Mouse (Mus musculus): ENCODE results near the gene Tshz2. TPM values are rescaled to one million over a fixed set of nuclear protein-coding genes. Genes with fewer than 3 reads are reported as not detected.

Tshz2 gene
- total RNA-seq, 1 experiment from 2014 or later, result not detected

DNA sequence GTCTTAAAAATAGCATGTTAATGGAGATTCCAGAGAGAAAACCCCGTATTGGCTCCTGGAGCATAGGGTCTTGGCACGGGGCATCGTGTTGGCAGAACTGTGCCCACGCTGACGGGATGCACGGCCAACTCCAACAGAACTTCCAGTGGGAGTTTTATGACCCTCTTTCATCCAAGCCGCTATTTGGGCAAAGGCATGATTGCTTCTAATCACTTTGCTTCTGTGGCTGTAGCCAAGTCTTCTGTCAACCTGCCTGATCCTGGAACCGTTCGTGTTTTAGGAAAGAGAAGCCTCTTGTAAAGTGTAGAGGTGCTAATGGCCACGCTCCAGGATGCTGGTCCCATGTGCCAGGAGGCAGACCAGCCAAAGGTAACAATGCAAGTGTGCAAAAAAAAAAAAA lies 350.1 kb downstream of the Tshz2 start:
- no peak for ATAC-seq (replicated peaks in 1 of 2; ENCODE audit: insufficient read depth in 1 of 2, low FRiP score in 2 of 2, low TSS enrichment in 1 of 2, low read depth in 1 of 2, poor library complexity in 2 of 2, severe bottlenecking in 2 of 2)

- ATAC-seq (replicated peaks in 1 of 2; ENCODE audit: insufficient read depth in 1 of 2, low FRiP score in 2 of 2, low TSS enrichment in 1 of 2, low read depth in 1 of 2, poor library complexity in 2 of 2, severe bottlenecking in 2 of 2), result no peak
Measured at GRCm38 (mm10) chr2:169987186-169987585, 354.4 kb downstream of the Tshz2 start.

GRCm38 (mm10) chr2:169989186-169989585 lies 356.4 kb downstream of the Tshz2 start:
- no peak for ATAC-seq (replicated peaks in 1 of 2; ENCODE audit: insufficient read depth in 1 of 2, low FRiP score in 2 of 2, low TSS enrichment in 1 of 2, low read depth in 1 of 2, poor library complexity in 2 of 2, severe bottlenecking in 2 of 2)

- no peak for ATAC-seq (replicated peaks in 1 of 2; ENCODE audit: insufficient read depth in 1 of 2, low FRiP score in 2 of 2, low TSS enrichment in 1 of 2, low read depth in 1 of 2, poor library complexity in 2 of 2, severe bottlenecking in 2 of 2)
Measured at GRCm38 (mm10) chr2:169990991-169991390, 358.2 kb downstream of the Tshz2 start.

- no peak for ATAC-seq (replicated peaks in 1 of 2; ENCODE audit: insufficient read depth in 1 of 2, low FRiP score in 2 of 2, low TSS enrichment in 1 of 2, low read depth in 1 of 2, poor library complexity in 2 of 2, severe bottlenecking in 2 of 2)
Measured at GRCm38 (mm10) chr2:169995987-169996386, 363.2 kb downstream of the Tshz2 start.

- ATAC-seq (replicated peaks in 1 of 2; ENCODE audit: insufficient read depth in 1 of 2, low FRiP score in 2 of 2, low TSS enrichment in 1 of 2, low read depth in 1 of 2, poor library complexity in 2 of 2, severe bottlenecking in 2 of 2), result no peak
Measured at GRCm38 (mm10) chr2:169996501-169997237, 363.9 kb downstream of the Tshz2 start.

DNA sequence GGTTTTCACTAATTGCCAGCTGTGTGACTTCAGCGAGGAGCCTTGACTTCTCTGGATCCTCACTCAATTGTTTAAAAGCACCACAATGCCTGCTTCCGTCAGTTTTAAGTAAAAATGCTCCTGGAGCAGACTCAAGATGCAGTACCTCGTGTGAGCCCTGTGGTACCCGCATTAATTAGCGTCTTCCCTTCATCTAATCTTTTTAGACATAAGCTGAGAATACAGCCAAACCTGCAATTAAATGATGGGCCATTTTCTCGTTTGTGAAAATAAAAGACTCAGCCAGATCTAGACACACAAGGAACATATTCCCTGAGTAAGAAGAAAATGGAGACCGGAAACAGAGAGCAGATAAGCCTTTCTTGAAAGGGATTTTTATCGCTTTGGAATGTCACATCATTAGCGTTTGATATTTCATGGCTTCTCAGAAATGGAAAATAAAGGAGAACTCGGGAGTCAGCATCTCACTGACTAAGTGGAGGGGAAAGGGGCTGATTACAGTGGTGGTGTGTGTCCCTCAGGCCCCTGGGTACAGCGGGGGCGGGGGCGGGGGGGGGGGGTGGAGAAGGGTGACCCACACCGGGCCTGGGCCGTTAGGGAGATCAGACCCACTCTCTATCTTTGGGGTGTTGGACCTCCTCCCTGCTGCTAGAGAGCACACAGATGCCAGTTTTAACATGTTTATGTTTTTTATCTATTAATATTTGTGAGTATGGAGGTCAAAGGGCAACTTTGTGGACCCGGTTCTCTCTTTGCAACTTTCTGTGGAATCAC lies 364.6 kb downstream of the Tshz2 start:
- ATAC-seq (replicated peaks in 1 of 2; ENCODE audit: insufficient read depth in 1 of 2, low FRiP score in 2 of 2, low TSS enrichment in 1 of 2, low read depth in 1 of 2, poor library complexity in 2 of 2, severe bottlenecking in 2 of 2), result no peak

- ATAC-seq (replicated peaks in 1 of 2; ENCODE audit: insufficient read depth in 1 of 2, low FRiP score in 2 of 2, low TSS enrichment in 1 of 2, low read depth in 1 of 2, poor library complexity in 2 of 2, severe bottlenecking in 2 of 2), result no peak
Measured at GRCm38 (mm10) chr2:169998878-169999337, 366.1 kb downstream of the Tshz2 start.

GRCm38 (mm10) chr2:170002594-170003504 lies 370.0 kb downstream of the Tshz2 start:
- ATAC-seq (replicated peaks in 1 of 2; ENCODE audit: insufficient read depth in 1 of 2, low FRiP score in 2 of 2, low TSS enrichment in 1 of 2, low read depth in 1 of 2, poor library complexity in 2 of 2, severe bottlenecking in 2 of 2), result peak in 1 of 2 experiments; percentile 36; a peak in 1 of 4 replicates

DNA sequence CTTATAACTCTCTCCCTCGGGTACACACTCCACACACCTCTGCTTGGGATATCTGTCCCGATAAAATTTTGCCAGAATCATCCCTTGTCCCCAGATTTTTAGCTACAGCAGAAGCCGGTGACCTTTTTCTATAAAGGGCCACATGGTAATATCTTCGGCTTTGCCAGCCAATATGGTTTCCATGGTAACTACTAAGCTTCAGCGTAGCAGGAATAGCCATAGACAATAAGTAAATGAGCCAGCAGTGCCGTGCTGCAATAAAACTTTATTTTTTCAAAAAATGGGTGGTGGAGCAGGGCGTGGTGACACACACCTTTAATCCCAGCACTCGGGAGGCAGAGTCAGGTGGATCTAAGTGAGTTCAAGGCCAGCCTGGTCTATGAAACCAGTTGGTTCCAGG lies 370.9 kb downstream of the Tshz2 start:
- no peak for ATAC-seq (replicated peaks in 1 of 2; ENCODE audit: insufficient read depth in 1 of 2, low FRiP score in 2 of 2, low TSS enrichment in 1 of 2, low read depth in 1 of 2, poor library complexity in 2 of 2, severe bottlenecking in 2 of 2)

- ATAC-seq (replicated peaks in 1 of 2; ENCODE audit: insufficient read depth in 1 of 2, low FRiP score in 2 of 2, low TSS enrichment in 1 of 2, low read depth in 1 of 2, poor library complexity in 2 of 2, severe bottlenecking in 2 of 2), result no peak
Measured at GRCm38 (mm10) chr2:170006829-170007228, 374.0 kb downstream of the Tshz2 start.

DNA sequence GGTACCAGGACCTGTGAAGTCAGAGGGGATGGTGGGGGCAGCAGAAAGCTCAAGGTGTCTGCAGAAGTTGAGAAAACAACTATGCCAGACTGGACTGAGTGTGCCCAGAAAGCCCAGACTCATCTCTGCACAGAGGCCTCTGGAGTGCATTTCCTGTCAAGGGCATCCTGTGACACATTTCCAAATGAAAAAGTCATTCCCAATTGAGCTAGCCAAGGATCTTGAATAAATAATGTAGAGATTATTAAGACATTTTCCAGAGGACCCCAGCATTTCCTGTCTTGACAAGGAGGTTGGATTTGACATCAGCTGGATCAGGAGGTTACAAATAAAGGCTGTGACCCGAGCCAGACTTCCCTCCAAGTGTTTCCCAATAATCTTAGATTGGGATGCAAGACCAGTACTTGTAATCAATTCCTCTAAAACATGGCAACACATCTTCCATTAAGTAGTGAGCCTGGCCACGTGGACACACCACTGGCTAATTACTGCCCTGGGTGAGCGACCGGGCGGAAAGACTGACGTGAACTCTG lies 374.7 kb downstream of the Tshz2 start:
- no peak for ATAC-seq (replicated peaks in 1 of 2; ENCODE audit: insufficient read depth in 1 of 2, low FRiP score in 2 of 2, low TSS enrichment in 1 of 2, low read depth in 1 of 2, poor library complexity in 2 of 2, severe bottlenecking in 2 of 2)

- ATAC-seq (replicated peaks in 1 of 2; ENCODE audit: insufficient read depth in 1 of 2, low FRiP score in 2 of 2, low TSS enrichment in 1 of 2, low read depth in 1 of 2, poor library complexity in 2 of 2, severe bottlenecking in 2 of 2), result no peak
Measured at GRCm38 (mm10) chr2:170009729-170010128, 376.9 kb downstream of the Tshz2 start.

- ATAC-seq (replicated peaks in 1 of 2; ENCODE audit: insufficient read depth in 1 of 2, low FRiP score in 2 of 2, low TSS enrichment in 1 of 2, low read depth in 1 of 2, poor library complexity in 2 of 2, severe bottlenecking in 2 of 2), result no peak
Measured at GRCm38 (mm10) chr2:170011858-170012257, 379.0 kb downstream of the Tshz2 start.

GRCm38 (mm10) chr2:170017302-170017701 lies 384.5 kb downstream of the Tshz2 start:
- ATAC-seq (replicated peaks in 1 of 2; ENCODE audit: insufficient read depth in 1 of 2, low FRiP score in 2 of 2, low TSS enrichment in 1 of 2, low read depth in 1 of 2, poor library complexity in 2 of 2, severe bottlenecking in 2 of 2), result no peak

DNA sequence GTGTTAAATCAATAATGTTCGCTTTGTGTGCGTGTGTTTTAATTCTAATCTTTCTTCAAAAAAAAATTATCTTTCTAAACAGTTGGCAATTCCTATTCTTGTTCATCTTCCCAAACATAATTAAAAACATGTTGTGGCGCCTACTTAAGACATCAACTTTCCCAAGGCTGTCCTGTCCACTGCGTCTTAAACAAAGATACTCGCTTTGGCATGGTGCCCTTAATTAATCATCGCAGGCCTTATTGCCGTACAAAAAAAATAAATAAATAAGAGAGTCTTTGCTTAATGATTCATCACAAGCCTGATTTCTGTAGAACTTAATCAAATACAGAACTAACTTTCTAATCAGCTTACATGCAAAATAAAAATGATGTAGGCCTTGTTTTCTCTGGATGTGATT lies 385.1 kb downstream of the Tshz2 start:
- no peak for ATAC-seq (replicated peaks in 1 of 2; ENCODE audit: insufficient read depth in 1 of 2, low FRiP score in 2 of 2, low TSS enrichment in 1 of 2, low read depth in 1 of 2, poor library complexity in 2 of 2, severe bottlenecking in 2 of 2)

DNA sequence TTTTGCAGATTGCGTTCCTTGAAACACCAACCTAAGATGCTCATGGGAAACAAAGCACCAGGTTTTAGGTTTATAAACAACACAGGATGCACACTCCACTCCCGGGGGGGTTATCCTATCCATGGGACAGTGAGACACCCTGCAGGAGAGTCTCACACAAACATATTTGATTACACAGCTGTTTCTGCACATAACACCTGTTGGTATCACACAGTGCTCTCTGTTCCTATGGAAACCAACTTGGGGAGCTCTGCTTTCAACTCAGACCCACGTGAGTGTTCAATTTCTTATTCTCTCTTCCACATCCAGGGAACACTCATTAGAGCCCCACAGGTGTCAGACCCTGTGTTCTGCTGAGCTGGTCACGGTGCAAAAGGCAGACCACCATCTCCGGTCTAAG lies 390.1 kb downstream of the Tshz2 start:
- no peak for ATAC-seq (replicated peaks in 1 of 2; ENCODE audit: insufficient read depth in 1 of 2, low FRiP score in 2 of 2, low TSS enrichment in 1 of 2, low read depth in 1 of 2, poor library complexity in 2 of 2, severe bottlenecking in 2 of 2)

All from hematopoietic stem cell, adult 5-6 weeks (primary cell).